Comparison of ENCODE assay signal across 25 mouse cellular contexts in the genomic region with DNA sequence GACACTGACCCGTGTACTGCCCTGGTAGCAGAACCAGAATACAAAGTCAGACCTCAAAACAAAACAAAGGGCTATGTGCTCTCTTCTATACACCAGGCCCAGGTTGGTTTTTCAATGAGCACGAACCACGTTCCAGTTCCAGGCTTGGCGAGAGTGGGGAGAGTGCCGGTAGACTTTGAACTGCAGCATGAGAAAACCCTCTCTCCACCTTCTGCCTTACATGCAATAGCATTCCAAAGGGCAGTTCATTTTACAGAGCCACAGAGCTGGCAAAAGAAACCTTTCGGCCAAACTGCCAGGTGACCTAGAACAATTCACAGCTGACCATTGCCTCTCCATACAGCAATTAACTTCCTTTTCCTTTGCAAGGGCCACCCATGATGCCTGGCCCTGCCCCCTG.
DNase-seq lines count a peak whose midpoint lies in the region; ATAC-seq and TF ChIP-seq lines count a peak whose summit lies in the region.
"Had no signal": no experiment of that assay in that cellular context is flagged by ENCODE, and none has a peak within 500 bp of the region (broad histone marks: within the 10 kb centered on the region; RNA-seq: fewer than 3 reads in every experiment).

No protein-coding gene starts in this region.

- no peak overlapping the region for H3K4me2 ChIP-seq in intestine, embryonic 16.5 days (ENCODE audit: low read depth, low read length)
- H3K4me2 ChIP-seq in intestine, postnatal 0 days (replicated peaks; ENCODE audit: low read depth) = no peak overlapping the region
- no peak overlapping the region for H3K4me2 ChIP-seq in embryonic facial prominence, embryonic 13.5 days
- H3K4me2 ChIP-seq: heart, embryonic 15.5 days; hindbrain, embryonic 14.5 days; limb, embryonic 13.5 days; lung, embryonic 14.5 days; midbrain, embryonic 15.5 days had no signal

- H3K4me3 ChIP-seq in intestine, embryonic 16.5 days (ENCODE audit: low read length) = no peak overlapping the region
- no peak overlapping the region for H3K4me3 ChIP-seq in intestine, postnatal 0 days (ENCODE audit: low read depth, low read length)
- no peak overlapping the region for H3K4me3 ChIP-seq in embryonic facial prominence, embryonic 13.5 days
- H3K4me3 ChIP-seq: heart, embryonic 10.5 days; heart, embryonic 15.5 days; limb, embryonic 13.5 days; midbrain, embryonic 15.5 days had no signal

- no peaks in the 10 kb centered on the region for H3K27me3 ChIP-seq in intestine, embryonic 16.5 days (replicated peaks; ENCODE audit: control insufficient read depth, insufficient read depth, low read length)
- no peaks in the 10 kb centered on the region for H3K27me3 ChIP-seq in intestine, postnatal 0 days (replicated peaks; ENCODE audit: control insufficient read depth, insufficient read depth, low read length)
- H3K27me3 ChIP-seq in embryonic facial prominence, embryonic 13.5 days = no peaks in the 10 kb centered on the region
- H3K27me3 ChIP-seq: heart, embryonic 15.5 days; limb, embryonic 13.5 days; midbrain, embryonic 15.5 days had no signal

- H3K36me3 ChIP-seq in intestine, embryonic 16.5 days (ENCODE audit: control insufficient read depth, insufficient read depth, low read length) = no peaks in the 10 kb centered on the region
- H3K36me3 ChIP-seq in intestine, postnatal 0 days (ENCODE audit: control insufficient read depth, insufficient read depth) = no peaks in the 10 kb centered on the region
- no peaks in the 10 kb centered on the region for H3K36me3 ChIP-seq in embryonic facial prominence, embryonic 13.5 days
- H3K36me3 ChIP-seq: heart, embryonic 10.5 days; heart, embryonic 15.5 days; limb, embryonic 13.5 days; midbrain, embryonic 15.5 days had no signal

- H3K9ac ChIP-seq in intestine, embryonic 16.5 days (ENCODE audit: low read depth, low read length) = no peak overlapping the region
- no peak overlapping the region for H3K9ac ChIP-seq in intestine, postnatal 0 days (ENCODE audit: low read depth, low read length)
- H3K9ac ChIP-seq in embryonic facial prominence, embryonic 13.5 days = no peak overlapping the region
- H3K9ac ChIP-seq: heart, embryonic 15.5 days; hindbrain, embryonic 14.5 days; limb, embryonic 13.5 days; liver, embryonic 14.5 days; lung, embryonic 14.5 days; midbrain, embryonic 15.5 days had no signal

- no peak for TF ChIP-seq CTCF in intestine, postnatal 0 days (IDR thresholded peaks at IDR 0.05; ENCODE audit: low read depth)

- no peak overlapping the region for H3K27ac ChIP-seq in intestine, embryonic 16.5 days (ENCODE audit: low read length)
- no peak overlapping the region for H3K27ac ChIP-seq in intestine, postnatal 0 days (ENCODE audit: low read depth, low read length)
- peak overlapping the region; percentile 44; the same call in 1 of the 2 replicates for H3K27ac ChIP-seq in embryonic facial prominence, embryonic 13.5 days
- H3K27ac ChIP-seq: heart, embryonic 10.5 days; heart, embryonic 15.5 days; hindbrain, embryonic 14.5 days; limb, embryonic 13.5 days; liver, embryonic 14.5 days; midbrain, embryonic 15.5 days had no signal

- 90% methylated on average over 6 of the region's 6 CpGs for WGBS in intestine, embryonic 16.5 days
- WGBS in intestine, postnatal 0 days = 85% methylated on average over 6 of the region's 6 CpGs
- WGBS in embryonic facial prominence, embryonic 13.5 days = 88% methylated on average over 6 of the region's 6 CpGs

- H3K4me1 ChIP-seq in intestine, embryonic 16.5 days (ENCODE audit: control insufficient read depth, insufficient read depth, low read length) = peaks cover 7% of the 10 kb centered on the region
- H3K4me1 ChIP-seq in intestine, postnatal 0 days (replicated peaks; ENCODE audit: control insufficient read depth, insufficient read depth, low read length) = no peaks in the 10 kb centered on the region
- peaks cover 21% of the 10 kb centered on the region for H3K4me1 ChIP-seq in embryonic facial prominence, embryonic 13.5 days

- DNase-seq in kidney, adult 9 months = peak; percentile 83
- DNase-seq in kidney, postnatal 4 days = no peak
- DNase-seq in kidney, postnatal 14 days = peak; percentile 37
- DNase-seq in cerebellum, adult 9-11 months = no peak
- DNase-seq in left cerebral cortex, adult 8-10 months (ENCODE audit: low spot score in 2 of 2) = no peak
- DNase-seq: adrenal gland, postnatal 25 days; cerebellum, adult 11-12 months; cerebellum, postnatal 10 days; gastrocnemius, postnatal 14 days; heart, postnatal 36 days; lung, embryonic 14.5 days; lung, postnatal 14 days; right cerebral cortex, postnatal 25 days; thymus, postnatal 4 days had no signal

- 0 out of 2 replicates have a peak, but pooled peaks have one; percentile 15 for ATAC-seq in intestine, embryonic 16.5 days
- no peak for ATAC-seq in intestine, postnatal 0 days
- ATAC-seq in embryonic facial prominence, embryonic 13.5 days (ENCODE audit: insufficient number of reproducible peaks, insufficient read depth, low FRiP score, low TSS enrichment, low read depth) = no peak
- ATAC-seq: CD4-positive, CD25-positive, alpha-beta regulatory T cell, adult 4 months; forebrain, embryonic 14.5 days; midbrain, embryonic 15.5 days had no signal

- H3K9me3 ChIP-seq in intestine, embryonic 16.5 days (ENCODE audit: control insufficient read depth, low read length) = no peaks in the 10 kb centered on the region
- 0 out of 2 replicates have a peak, but pooled peaks cover 3% of the 10 kb centered on the region for H3K9me3 ChIP-seq in intestine, postnatal 0 days (ENCODE audit: control insufficient read depth)
- H3K9me3 ChIP-seq in embryonic facial prominence, embryonic 13.5 days = 0 out of 2 replicates have a peak, but pooled peaks cover 4% of the 10 kb centered on the region
- H3K9me3 ChIP-seq: heart, embryonic 10.5 days; heart, embryonic 15.5 days; midbrain, embryonic 15.5 days had no signal

Comparison
In these comparisons a context has a peak if more than half of its experiments do, and no peak if none do; other contexts are left out.
1. DNase-seq: peak in kidney, adult 9 months (single experiment) and kidney, postnatal 14 days (single experiment); none in kidney, postnatal 4 days (0 of 2), cerebellum, adult 9-11 months (single experiment) and left cerebral cortex, adult 8-10 months (0 of 2).